Mouse (Mus musculus): ENCODE results near the gene Bpnt1. TPM values are rescaled to one million over a fixed set of nuclear protein-coding genes. Genes with fewer than 3 reads are reported as not detected.

The Bpnt1 gene
- 34.6 and 45.2 TPM in 2 replicates for polyA plus RNA-seq (2012; rRNA removed; ENCODE audit: low replicate concordance)

GRCm38 (mm10) chr1:185331983-185332430 is at the start of gene Bpnt1:
Gene Bpnt1 (plus strand): TSS chr1:185332149.

DNA sequence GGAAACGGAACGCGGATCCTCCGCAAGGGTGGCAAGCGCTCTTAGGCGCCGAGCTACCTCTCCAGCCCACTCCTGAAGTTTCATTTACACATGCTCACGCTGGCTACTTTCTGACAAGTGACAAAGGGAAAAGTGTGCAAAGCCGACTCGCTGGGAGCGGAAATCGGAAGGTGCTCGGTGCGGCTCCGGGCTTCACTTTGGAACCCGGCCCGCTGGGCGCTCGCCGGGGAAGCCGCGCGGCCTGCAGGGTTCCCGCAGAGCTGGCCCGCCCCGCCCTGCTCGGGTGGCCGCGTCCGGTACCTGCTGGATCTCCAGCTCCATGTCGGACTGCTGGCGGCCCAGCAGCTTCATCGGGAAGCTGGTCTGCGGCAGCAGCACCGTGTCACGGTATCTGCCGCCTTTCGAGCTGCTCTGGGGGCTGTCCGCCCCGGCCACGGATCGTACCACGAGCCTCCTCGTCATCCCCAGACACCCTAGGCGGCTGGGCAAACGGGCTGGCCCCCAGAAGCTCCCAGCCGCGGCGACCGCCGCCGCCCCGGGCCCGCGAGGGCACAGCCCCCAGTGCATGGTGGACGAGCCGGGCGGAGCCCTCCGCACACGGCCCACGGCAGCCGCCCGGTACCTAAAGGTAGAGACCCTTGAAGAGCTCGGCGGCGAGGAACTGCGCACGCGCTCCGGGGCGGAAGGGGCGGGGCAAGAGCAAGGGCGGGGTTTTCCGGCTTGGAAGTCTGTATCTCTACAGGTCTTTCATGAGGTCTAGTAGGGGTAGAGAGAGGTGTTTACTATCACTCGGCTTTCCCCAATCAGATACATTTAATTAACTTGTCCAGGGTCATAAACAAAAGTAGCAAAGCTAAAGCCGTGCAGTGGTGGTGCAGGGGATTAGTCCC is 3.0 kb upstream of the Bpnt1 start, which contains the start of gene Iars2:
TSS of gene Iars2 (minus strand) at position 676 of the 890 bp plus-strand sequence.

DNA sequence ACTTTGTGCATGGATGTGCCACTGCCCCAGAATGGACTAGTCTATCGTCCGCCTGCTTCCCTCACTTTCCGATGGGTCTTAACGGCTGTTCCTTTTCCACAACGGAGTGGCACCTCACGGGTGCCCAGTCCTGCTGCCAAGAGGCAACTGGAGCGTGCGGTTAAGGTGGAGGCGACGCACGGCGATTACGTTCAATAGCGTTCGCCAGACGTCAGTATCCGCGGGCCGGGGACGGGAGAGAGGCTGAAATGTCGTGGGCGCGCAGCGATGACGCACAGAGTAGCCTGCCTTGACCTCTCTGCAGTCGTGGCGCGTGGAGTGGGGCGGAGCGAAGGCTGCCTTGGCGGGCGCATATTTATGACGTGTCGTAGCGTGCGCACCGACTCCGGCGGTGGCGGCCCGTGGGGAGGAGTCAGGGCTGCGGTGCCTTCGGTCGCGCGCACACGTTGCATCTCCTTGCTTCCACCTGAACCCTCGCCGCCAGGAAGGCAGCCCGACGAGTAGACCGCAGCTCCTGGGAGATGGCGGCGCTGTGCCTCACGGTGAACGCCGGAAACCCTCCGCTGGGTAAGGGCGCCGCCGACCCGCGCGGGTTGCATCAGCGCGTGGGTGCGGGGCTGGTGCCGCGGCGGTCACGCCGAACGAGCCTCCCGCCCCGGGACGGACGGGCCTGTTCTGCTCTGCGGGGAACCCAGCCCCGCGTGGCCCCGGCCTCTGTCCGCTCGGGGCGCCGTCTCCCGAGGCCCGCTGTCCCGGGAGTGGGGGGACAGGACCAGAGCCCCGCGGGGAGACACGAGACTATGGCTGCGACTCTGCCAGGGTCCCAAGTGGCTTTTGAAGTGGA is 30.9 kb downstream of the Bpnt1 start, which contains the start of gene Eprs:
TSS of gene Eprs (plus strand) at position 368 of the 844 bp plus-strand sequence.

Other genes starting within 250 kb of the Bpnt1 start
- 20.9 and 22.1 TPM in 2 replicates for gene Rab3gap2, start 128.0 kb upstream of the Bpnt1 start, polyA plus RNA-seq (2012; rRNA removed; ENCODE audit: low replicate concordance)
- 37.7 and 43.7 TPM in 2 replicates for gene Iars2, start 2.8 kb upstream of the Bpnt1 start, polyA plus RNA-seq (2012; rRNA removed; ENCODE audit: low replicate concordance)
- gene Eprs, start 30.9 kb downstream of the Bpnt1 start, polyA plus RNA-seq (2012; rRNA removed; ENCODE audit: low replicate concordance): 5.5 and 12.7 TPM in 2 replicates
- gene Slc30a10, start 122.7 kb downstream of the Bpnt1 start, polyA plus RNA-seq (2012; rRNA removed; ENCODE audit: low replicate concordance): 0.06 TPM in 1 of 2 replicates, not detected in the other

Data from mammary gland, adult 2 months (tissue).